ENCODE assay signal across 22 mouse cellular contexts in the genomic region with DNA sequence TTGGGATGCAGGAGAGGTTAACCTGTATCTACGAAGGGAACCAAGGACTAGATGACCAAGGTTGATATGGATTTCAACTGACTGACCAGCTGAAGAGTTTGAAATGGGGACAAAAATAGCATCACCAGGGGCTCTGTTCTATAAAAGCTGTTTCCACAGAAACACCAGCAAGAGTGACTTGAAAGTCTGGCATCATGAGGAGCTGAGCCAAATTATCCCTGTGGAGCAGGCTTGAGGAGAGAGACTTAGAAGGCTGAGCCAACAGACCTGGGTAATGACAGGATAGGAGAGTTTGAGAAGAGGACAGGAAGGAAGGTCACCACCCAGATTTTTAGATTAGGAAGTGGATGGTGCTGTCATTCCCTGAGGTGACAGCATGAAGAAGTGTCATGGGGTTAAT. TPM values are rescaled to one million over a fixed set of nuclear protein-coding genes. Genes with fewer than 3 reads are reported as not detected.
DNase-seq lines count a peak whose midpoint lies in the region; ATAC-seq and TF ChIP-seq lines count a peak whose summit lies in the region.
"Had no signal": no experiment of that assay in that cellular context is flagged by ENCODE, and none has a peak within 500 bp of the region (broad histone marks: within the 10 kb centered on the region; RNA-seq: fewer than 3 reads in every experiment).

No protein-coding gene starts in this region.

- H3K4me3 ChIP-seq in forebrain, postnatal 0 days (ENCODE audit: low read depth, low read length) = no peak overlapping the region
- no peak overlapping the region for H3K4me3 ChIP-seq in forebrain, embryonic 15.5 days
- H3K4me3 ChIP-seq: embryonic facial prominence, embryonic 10.5 days; embryonic facial prominence, embryonic 12.5 days; forebrain, embryonic 13.5 days had no signal

- no peak overlapping the region for H3K9ac ChIP-seq in forebrain, postnatal 0 days
- no peak overlapping the region for H3K9ac ChIP-seq in forebrain, embryonic 15.5 days (replicated peaks)
- H3K9ac ChIP-seq: embryonic facial prominence, embryonic 12.5 days; forebrain, embryonic 13.5 days had no signal

- no peak overlapping the region for H3K27ac ChIP-seq in forebrain, postnatal 0 days (ENCODE audit: low read depth, low read length)
- H3K27ac ChIP-seq in forebrain, embryonic 15.5 days (replicated peaks) = no peak overlapping the region
- H3K27ac ChIP-seq: embryonic facial prominence, embryonic 10.5 days; embryonic facial prominence, embryonic 12.5 days; forebrain, embryonic 13.5 days had no signal

- ATAC-seq in forebrain, postnatal 0 days = no peak
- ATAC-seq in forebrain, embryonic 15.5 days (replicated peaks) = no peak
- ATAC-seq: activated CD4-positive, CD25-positive, alpha-beta regulatory T cell, adult 4 months; CD4-positive, CD25-positive, alpha-beta regulatory T cell, adult 4 months; forebrain, embryonic 13.5 days; forebrain, embryonic 16.5 days; Patski had no signal

- H3K9me3 ChIP-seq in forebrain, postnatal 0 days (ENCODE audit: low read length) = no peaks in the 10 kb centered on the region
- no peaks in the 10 kb centered on the region for H3K9me3 ChIP-seq in forebrain, embryonic 15.5 days
- H3K9me3 ChIP-seq: embryonic facial prominence, embryonic 10.5 days; embryonic facial prominence, embryonic 12.5 days; forebrain, embryonic 13.5 days had no signal

- no peaks in the 10 kb centered on the region for H3K4me1 ChIP-seq in forebrain, postnatal 0 days (ENCODE audit: insufficient read depth)
- H3K4me1 ChIP-seq in forebrain, embryonic 15.5 days = no peaks in the 10 kb centered on the region
- H3K4me1 ChIP-seq: embryonic facial prominence, embryonic 12.5 days; forebrain, embryonic 13.5 days had no signal

- 79% methylated on average over 1 of the region's 1 CpGs for WGBS in forebrain, postnatal 0 days
- WGBS in forebrain, embryonic 15.5 days = 93% methylated on average over 1 of the region's 1 CpGs

- intact Hi-C loops in left cerebral cortex, postnatal 14 days (cut with DNase I) = no loop called here

- TF ChIP-seq CTCF in forebrain, postnatal 0 days (IDR thresholded peaks at IDR 0.05; ENCODE audit: low read depth) = no peak

- no peaks in the 10 kb centered on the region for H3K36me3 ChIP-seq in forebrain, postnatal 0 days (ENCODE audit: insufficient read depth)
- H3K36me3 ChIP-seq in forebrain, embryonic 15.5 days = no peaks in the 10 kb centered on the region
- H3K36me3 ChIP-seq: embryonic facial prominence, embryonic 10.5 days; embryonic facial prominence, embryonic 12.5 days; G1E had no signal

- no peaks in the 10 kb centered on the region for H3K27me3 ChIP-seq in forebrain, postnatal 0 days (ENCODE audit: insufficient read depth, low read length)
- H3K27me3 ChIP-seq in forebrain, embryonic 15.5 days = no peaks in the 10 kb centered on the region
- H3K27me3 ChIP-seq: CH12.LX; embryonic facial prominence, embryonic 12.5 days; forebrain, embryonic 13.5 days; Patski had no signal

- no peak overlapping the region for H3K4me2 ChIP-seq in forebrain, postnatal 0 days (ENCODE audit: low read depth)
- H3K4me2 ChIP-seq in forebrain, embryonic 15.5 days (replicated peaks) = no peak overlapping the region
- H3K4me2 ChIP-seq: embryonic facial prominence, embryonic 12.5 days; forebrain, embryonic 13.5 days had no signal

- peak; percentile 21 for DNase-seq in forebrain, postnatal 0 days
- peak; percentile 17 to 25 for DNase-seq in left cerebral cortex, postnatal 14 days (ENCODE audit: low spot score in 2 of 2)
- DNase-seq in left cerebral cortex, adult 8-10 months (ENCODE audit: low spot score in 2 of 2) = no peak
- peak; percentile 53 for DNase-seq in brain, adult 2 months (ENCODE audit: low read depth, low spot score)
- DNase-seq: adrenal gland, adult 8-10 months; adrenal gland, postnatal 14 days; adrenal gland, postnatal 36 days; B cell, adult 2 months; cerebellum, adult 11 months; cerebellum, adult 18-20 months; cerebellum, adult 9-10 months; cerebellum, postnatal 25 days had no signal

RNA-seq across cellular contexts. Expression of gene Ppm1h, which starts 12.9 kb away (rescaled TPM):
- total RNA-seq in forebrain, postnatal 0 days (2014; rRNA removed) = 28.9 and 31.7 TPM in 2 replicates
- 21.0 and 31.1 TPM in 2 replicates for polyA plus RNA-seq in forebrain, postnatal 0 days (2015; fragmentation: Nextera tagmentation; extraction: Ambion mirVana)
- 10.0 and 10.7 TPM in 2 replicates for polyA plus RNA-seq in forebrain, embryonic 15.5 days (2015; fragmentation: Nextera tagmentation; extraction: Ambion mirVana)
- total RNA-seq in left cerebral cortex, postnatal 14 days (2021) = 10 to 100 TPM; 88.0 to 98.7 TPM
- 10 to 100 TPM; 68.4 to 83.9 (median 75.3) TPM for total RNA-seq in left cerebral cortex, adult 8-10 months (2022)
- polyA plus RNA-seq: G1E had no signal

Comparison
In these comparisons a context has a peak if more than half of its experiments do, and no peak if none do; other contexts are left out.
1. DNase-seq: peak in forebrain, postnatal 0 days (single experiment), left cerebral cortex, postnatal 14 days (2 of 2) and brain, adult 2 months (single experiment); none in left cerebral cortex, adult 8-10 months (0 of 2).